Mouse (Mus musculus) ES-CJ7 (cell line): ENCODE results near the gene Six3.

Experiments used
- DNase-seq: peaks from one replicate; pipeline ENCODE4 v3.0.0; 2011; ENCODE audit warnings: low read depth, low spot score

Six3 gene

DNA sequence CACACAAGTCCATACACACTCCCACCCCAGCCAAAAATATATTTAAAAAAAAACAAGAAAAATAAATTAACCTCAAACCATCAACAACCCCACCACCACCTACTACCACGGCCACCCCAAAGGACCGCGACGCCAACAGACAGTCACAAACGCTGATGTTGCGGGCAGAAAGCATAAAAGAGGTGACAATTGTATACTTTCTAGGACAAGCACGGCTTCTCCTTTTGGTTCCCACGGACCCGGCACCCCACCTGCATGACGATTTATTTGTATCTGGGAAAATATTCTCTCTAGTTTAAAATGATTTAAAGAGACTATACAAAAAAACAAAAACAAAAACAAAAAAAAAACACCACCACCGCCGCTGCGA lies 10.6 kb downstream of the Six3 start:
- no peak for DNase-seq

DNA sequence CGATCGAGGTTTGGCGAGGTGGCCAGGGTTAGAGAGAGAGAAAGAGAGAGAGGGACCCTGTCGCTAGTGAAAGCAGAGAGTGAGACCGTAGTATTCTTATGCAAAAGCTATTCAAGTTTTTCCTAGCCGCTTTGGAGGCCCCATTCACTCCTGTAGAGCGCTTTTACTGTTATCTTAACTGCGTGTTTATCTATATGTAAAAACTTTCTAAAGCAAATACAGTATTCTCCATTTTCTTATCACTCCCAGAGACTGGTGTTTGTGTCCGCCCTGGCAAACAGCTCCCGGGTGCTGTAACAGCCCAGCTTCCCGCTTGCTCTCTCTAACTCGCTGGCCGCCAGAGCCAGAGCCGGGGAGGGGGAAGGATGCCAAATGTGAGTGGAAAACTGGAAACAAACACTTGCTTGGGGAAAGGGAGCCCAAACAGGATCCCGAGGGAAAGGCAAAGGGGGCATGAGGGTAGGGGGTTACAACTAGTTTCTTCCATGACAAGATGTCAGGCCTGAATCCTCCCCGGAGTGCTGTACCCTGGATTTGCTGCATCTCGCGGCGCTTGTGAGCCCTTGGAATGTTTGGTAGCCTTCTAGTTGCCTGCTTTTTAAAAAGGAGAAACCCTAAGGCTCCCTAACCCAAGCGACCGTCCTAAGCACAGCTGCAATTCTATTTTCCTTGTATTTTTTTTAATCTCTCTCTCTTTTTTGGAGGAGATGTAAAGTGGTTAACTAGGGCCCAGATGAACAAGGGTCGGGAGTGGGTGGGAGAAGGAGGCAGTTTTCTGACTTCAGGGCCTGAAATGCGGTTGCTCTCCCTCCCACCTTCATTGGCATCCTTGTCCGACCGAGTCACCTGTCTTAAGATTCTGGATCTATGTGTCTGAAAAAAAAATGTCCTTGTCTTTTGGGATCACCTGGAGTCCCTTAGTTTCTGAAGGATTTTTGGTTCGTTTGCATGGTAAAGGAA lies 11.9 kb downstream of the Six3 start:
- DNase-seq = peak; percentile 81

GRCm38 (mm10) chr17:85626091-85626860 lies 12.9 kb downstream of the Six3 start:
- no peak for DNase-seq

GRCm38 (mm10) chr17:85627751-85628150 lies 14.3 kb downstream of the Six3 start:
- no peak for DNase-seq

DNA sequence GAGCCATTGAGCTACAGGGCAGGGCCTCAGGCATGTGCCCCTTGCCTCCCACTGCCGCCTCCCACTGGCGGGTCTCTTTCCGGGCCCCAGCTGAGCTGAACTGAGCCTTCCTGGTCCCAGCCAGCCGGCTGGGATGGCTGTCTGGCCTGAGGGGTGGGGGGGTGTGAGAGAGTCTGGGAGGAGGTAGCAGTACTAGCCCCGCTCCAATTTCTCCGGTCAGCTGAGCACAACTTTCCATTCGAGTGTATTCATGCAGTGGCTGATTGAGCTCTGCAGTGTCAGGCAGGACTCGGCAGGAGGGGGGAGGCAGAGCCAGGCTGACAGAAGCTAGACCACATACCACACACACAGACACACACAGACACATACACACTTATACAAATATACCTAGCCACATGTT lies 15.4 kb downstream of the Six3 start:
- DNase-seq = no peak

- DNase-seq = no peak
Measured at GRCm38 (mm10) chr17:85629396-85629795, 16.0 kb downstream of the Six3 start.

DNA sequence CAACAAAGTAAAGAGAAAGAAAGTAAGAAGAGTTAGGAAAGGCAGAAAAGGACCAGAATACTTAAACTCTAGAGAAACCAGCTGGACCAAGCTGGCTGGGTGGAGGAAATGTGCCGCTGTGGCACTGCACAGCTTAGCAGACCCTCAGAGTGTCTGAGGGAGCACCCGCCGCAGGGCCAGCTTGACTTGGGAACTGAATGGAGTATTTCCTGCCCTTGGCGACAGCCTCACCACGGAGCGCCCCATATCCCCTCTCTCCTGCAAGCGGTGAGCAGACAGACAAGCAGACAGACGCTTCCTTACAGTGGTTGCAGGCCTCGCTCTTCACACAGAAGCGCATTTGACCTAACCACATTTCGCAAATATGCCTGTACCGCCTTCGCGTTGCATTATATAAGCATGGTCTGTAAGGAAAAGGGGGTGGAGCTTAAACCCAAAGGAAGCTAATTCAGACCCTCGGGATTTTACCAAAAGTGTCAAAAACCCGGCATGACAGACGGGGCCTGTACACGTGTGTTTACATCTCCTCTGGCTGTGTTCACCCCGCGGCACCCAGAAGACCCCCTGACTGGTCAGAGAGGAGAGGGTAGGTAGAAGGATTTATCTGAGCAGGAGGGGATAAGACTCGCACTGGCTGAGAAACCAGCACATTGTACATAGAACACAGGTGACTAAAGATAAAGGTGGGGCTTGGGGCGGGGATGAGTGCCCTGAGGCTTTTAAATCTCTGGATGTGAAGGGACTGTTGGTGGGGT lies 17.1 kb downstream of the Six3 start:
- no peak for DNase-seq

- DNase-seq = peak; percentile 24
Measured at GRCm38 (mm10) chr17:85631106-85631505, 17.7 kb downstream of the Six3 start.

GRCm38 (mm10) chr17:85633619-85634018 lies 20.2 kb downstream of the Six3 start:
- DNase-seq = peak; percentile 69

DNA sequence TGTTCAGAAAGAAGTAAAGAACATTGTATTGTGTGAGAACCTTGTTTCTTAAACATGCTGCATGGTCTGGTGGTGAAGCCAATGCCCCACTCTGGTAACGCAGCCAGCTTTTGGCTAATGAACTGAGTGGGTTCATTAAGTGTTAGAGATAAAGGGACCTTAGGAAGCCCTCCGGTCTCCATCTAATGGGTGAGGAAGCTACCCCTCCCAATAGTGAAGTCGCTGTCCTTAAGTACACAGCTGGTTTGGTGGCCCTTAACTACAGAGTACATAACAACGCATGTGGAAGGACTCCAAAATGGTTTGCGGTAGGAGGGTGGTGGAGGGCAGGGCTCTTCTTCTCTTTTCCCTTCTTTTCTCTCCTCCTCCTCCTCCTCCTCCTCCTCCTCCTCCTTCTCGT lies 24.5 kb downstream of the Six3 start:
- no peak for DNase-seq

GRCm38 (mm10) chr17:85645312-85645711 lies 31.9 kb downstream of the Six3 start:
- DNase-seq = peak; percentile 19

GRCm38 (mm10) chr17:85645718-85646665 lies 32.6 kb downstream of the Six3 start:
- peak; percentile 86 for DNase-seq

DNA sequence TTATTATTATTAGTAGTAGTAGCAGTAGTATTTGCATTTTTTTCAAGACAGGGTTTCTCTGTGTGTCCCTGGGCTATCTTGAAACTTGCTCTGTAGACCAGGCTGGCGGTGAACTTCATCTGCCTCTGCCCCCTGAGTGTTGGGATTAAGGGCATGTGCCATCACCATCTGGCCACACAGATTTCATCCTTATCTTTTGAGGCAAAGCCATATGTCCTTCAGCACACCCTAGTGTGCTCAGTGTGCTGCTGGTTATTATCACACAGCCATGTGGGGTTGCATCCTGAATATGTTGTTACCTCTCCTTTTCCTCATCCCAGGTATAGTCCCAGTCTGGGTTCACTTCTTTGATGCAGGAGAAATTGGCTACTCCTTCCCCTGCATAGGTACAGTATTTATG lies 46.6 kb downstream of the Six3 start:
- DNase-seq = no peak

GRCm38 (mm10) chr17:85661521-85661920 lies 48.1 kb downstream of the Six3 start:
- DNase-seq = no peak

- no peak for DNase-seq
Measured at GRCm38 (mm10) chr17:85664202-85664601, 50.8 kb downstream of the Six3 start.

DNA sequence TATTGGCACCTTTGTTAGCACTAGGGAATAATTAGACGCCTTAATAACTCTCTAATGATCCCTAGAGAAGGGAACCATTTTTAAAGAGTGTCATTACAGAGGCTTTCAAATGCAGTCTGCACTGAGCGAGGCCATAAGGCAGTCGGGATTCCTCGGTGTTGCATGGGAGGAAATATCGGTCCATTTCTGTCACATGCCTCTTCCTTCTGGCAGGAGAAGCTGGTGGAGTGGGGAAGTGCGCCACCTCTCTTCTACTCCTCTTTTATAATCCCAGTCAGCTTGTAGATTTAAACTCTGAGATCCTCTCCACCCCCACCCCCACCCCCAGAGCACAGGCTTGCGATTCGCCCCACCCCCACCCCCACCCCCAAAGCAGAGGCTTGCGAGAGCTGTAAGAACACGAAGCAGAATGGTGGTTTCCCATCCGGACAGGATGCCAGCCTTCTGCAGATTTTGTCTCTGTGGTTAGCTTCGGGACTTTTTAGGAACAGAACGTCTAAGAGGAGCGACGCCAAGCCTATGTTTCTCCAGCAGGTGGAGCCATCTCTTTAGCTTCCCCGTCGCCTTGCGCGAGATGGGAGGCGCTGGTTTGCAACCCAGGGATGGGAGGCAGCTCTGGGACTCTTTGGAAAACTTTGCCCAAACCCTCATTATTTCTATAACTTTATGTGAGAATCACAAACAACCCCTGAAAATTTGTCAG lies 51.4 kb downstream of the Six3 start:
- DNase-seq = peak; percentile 81
